Mouse (Mus musculus): ENCODE data around the gene Clock.

The Clock gene

GRCm38 (mm10) chr5:76179791-76180190 lies 124.8 kb downstream of the Clock start:
- DNase-seq (ENCODE audit: extremely low read depth, low read depth): no peak

GRCm38 (mm10) chr5:76179171-76179570 lies 125.4 kb downstream of the Clock start:
- DNase-seq (ENCODE audit: extremely low read depth, low read depth): no peak

GRCm38 (mm10) chr5:76177664-76178063 lies 126.9 kb downstream of the Clock start:
- DNase-seq (ENCODE audit: extremely low read depth, low read depth): no peak

- no peak for DNase-seq (ENCODE audit: extremely low read depth, low read depth)
These were observed 127.8 kb downstream of the Clock start for GRCm38 (mm10) chr5:76176841-76177240.

- DNase-seq (ENCODE audit: extremely low read depth, low read depth): no peak
These were observed 128.2 kb downstream of the Clock start for GRCm38 (mm10) chr5:76176411-76176810.

- DNase-seq (ENCODE audit: extremely low read depth, low read depth): no peak
These were observed 129.5 kb downstream of the Clock start for GRCm38 (mm10) chr5:76175051-76175450.

GRCm38 (mm10) chr5:76171039-76171438 lies 133.6 kb downstream of the Clock start:
- no peak for DNase-seq (ENCODE audit: extremely low read depth, low read depth)

GRCm38 (mm10) chr5:76170522-76170921 lies 134.1 kb downstream of the Clock start:
- DNase-seq (ENCODE audit: extremely low read depth, low read depth): no peak

GRCm38 (mm10) chr5:76164827-76165226 lies 139.8 kb downstream of the Clock start:
- no peak for DNase-seq (ENCODE audit: extremely low read depth, low read depth)

- DNase-seq (ENCODE audit: extremely low read depth, low read depth): no peak
These were observed 140.7 kb downstream of the Clock start for GRCm38 (mm10) chr5:76163828-76164390.

- DNase-seq (ENCODE audit: extremely low read depth, low read depth): no peak
These were observed 141.7 kb downstream of the Clock start for GRCm38 (mm10) chr5:76162926-76163325.

- peak; percentile 50 for DNase-seq (ENCODE audit: extremely low read depth, low read depth)
These were observed 143.1 kb downstream of the Clock start for GRCm38 (mm10) chr5:76161491-76161890.

GRCm38 (mm10) chr5:76160086-76160485 lies 144.5 kb downstream of the Clock start:
- DNase-seq (ENCODE audit: extremely low read depth, low read depth): no peak
